Mouse (Mus musculus): Measurements from ENCODE around the gene Chil3.
"Not testable (repeated sequence)": the region's sequence is repeated elsewhere in the genome, so short reads cannot be mapped to it uniquely, and the experiment has no call there.

Chil3 gene

DNA sequence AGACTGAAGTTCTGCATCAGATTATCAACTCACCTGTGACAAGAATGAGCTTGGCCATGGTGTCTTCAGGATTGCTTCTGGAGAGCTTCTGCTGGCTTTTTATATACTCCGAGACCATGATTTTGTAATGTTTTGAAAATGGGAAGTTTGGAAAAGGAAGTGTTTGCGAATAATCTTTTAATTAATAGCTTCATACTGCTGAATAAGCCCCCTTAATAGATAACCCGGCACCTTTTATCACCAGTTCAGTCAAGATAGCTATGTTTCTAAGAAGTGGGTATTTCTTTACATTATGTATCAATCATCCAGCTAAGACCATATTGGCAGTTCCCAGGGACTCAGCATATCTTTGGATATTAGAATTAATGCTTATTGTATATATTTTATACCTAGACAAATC lies at the start of gene Chil3:
Gene Chil3 (minus strand): TSS at position 101 of the 400 bp plus-strand sequence.
- no peak for DNase-seq (ENCODE audit: low spot score)

DNA sequence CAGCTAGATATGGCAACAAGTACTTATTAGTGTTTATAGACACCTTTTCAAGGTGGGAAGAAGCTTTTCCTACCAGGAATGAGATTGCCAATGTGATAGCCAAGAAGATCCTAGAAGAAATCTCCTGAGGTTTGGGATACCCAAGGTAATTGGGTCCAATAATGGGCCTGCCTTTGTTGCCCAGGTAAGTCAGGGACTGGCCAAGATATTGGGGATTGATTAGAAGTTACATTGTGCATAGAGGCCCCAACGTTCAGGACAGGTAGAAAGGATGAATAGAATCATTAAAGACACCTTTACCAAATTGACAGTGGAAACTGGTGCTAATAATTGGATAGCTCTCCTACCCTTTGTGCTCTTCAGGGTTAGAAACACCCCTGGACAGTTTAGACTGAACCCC lies 30.7 kb upstream of the Chil3 start:
- DNase-seq (ENCODE audit: low spot score): not testable (repeated sequence)

DNA sequence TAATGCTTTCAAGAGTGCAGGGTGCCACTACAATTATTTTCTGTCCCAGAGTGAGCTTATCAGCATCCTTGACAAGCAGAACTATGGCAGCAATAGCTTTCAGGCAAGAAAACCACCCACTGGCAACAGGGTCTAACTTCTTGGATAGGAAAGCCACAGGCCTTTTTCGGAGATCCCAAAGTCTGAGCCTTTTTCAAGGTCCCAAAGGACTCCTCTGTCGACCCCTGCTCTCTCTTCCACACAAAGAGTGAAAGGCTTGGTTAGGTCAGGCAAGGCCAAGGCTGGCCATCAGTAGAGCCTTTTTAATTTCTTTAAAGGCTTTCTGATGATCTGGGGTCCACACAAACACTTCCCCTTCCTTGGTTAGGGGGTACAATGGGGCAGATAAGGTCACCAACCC lies 29.9 kb upstream of the Chil3 start:
- DNase-seq (ENCODE audit: low spot score): not testable (repeated sequence)

DNA sequence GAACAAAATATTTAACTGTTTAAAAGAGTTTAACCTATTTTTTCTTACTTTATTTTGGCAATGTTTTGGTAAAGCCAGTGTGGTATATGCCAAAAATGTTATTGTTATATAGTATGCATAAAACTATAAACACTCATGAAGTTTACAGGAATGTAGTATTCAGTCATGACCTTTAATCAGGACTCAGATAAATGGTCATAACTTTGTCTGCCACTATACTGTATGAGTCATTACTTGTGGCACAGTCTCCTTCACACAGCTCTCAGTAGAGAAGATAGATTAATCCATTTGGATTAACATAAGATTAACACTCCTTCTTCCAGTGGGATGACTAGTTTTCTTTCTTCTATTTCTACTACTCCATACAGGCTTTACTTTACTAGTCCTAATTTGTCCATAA lies 28.9 kb upstream of the Chil3 start:
- DNase-seq (ENCODE audit: low spot score): no peak

DNA sequence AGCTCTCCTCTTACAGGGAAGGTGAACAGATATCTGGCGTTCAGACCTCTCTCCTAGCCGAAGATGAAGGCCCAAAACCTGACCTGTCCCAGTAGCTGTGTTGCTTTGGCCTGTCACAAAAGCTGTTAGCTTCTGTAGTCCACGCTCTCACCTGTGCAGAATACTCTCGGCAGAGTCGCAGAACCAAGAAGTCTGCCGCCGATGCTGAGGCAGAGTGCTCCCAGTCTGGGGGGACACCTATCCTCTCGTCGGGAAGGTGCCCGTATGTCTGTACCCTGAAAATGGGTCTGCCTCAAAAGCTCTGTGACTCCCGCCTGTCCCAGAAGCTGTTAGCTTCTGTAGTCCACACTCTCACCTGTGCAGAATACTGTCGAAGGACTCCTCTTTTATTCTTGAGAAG lies 28.1 kb upstream of the Chil3 start:
- DNase-seq (ENCODE audit: low spot score): no peak

DNA sequence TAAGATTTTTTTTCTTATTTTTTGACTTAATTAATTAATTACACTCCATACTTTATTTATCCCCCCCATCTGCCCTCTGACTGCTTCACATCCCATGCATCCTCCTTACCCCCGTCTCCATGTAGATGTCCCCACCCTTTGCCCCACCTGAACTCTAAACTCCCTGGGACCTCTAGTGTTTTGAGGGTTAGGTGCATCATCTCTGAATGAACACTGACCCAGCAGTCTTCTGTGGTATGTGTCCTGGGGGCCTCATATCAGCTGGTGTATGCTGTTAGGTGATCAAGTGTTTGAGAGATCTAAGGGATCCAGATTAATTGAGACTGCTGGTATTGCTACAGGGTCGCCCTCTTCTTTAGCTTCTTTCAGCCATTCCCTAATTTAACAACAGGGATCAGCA lies 20.6 kb upstream of the Chil3 start:
- DNase-seq (ENCODE audit: low spot score): no peak

DNA sequence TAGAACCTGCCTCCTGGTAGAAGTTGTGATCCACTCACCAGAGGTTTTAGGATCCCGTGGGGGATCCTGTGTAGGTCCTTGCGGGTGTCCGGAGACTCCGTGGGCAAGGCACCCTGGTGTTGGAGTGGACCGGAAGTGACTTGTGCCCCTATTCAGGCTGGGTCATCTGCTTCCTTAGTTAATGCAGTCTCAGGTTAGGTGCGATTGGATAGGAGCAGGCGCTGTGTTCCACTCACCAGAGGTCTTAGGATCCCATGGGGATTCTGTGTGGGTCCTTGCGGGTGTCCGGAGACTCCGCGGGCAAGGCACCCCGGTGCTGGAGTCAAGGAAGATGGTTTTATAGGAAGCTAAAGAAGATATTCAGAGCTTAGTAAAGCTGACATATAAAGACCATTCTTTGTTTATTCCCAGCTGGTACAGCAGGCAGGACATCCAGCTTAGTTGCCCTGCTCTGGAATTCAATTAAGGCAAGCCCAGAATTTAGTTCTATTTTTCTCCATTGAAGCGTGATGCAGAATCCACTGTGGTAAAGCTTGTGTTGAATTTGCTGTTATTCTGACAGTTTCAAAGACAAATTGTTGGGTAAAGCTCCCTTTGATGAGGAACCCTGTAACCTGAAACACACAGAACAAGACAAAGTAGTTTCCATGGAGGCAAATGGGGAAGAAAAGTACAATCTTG lies 10.3 kb upstream of the Chil3 start:
- no peak for DNase-seq (ENCODE audit: low spot score)

DNA sequence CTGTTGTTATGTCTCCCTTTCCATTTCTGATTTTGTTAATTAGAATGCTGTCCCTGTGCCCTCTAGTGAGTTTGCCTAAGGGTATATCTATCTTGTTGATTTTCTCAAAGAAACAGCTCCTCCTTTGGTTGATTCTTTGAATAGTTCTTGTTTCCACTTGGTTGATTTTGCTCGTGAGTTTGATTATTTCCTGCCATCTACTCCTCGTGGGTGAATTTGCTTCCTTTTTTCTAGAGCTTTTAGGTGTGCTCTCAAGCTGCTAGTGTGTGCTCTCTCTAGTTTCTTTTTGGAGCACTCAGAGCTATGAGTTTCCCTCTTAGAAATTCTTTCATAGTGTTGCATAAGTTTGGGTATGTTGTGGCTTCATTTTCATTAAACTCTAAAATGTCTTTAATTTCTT lies 7.6 kb upstream of the Chil3 start:
- DNase-seq (ENCODE audit: low spot score): not testable (repeated sequence)

DNA sequence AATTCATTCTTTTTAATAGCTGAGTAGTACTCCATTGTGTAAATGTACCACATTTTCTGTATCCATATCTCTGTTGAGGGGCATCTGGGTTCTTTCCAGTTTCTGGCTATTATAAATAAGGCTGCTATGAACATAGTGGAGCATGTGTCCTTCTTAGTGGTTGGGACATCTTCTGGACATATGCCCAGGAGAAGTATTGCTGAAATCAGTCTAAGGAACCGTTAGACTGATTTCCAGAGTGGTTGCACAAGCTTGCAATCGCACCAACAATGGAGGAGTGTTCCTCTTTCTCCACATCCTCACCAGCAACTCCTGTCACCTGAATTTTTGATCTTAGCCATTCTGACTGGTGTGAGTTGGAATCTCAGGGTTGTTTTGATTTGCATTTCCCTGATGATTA lies 5.1 kb upstream of the Chil3 start:
- DNase-seq (ENCODE audit: low spot score): not testable (repeated sequence)

DNA sequence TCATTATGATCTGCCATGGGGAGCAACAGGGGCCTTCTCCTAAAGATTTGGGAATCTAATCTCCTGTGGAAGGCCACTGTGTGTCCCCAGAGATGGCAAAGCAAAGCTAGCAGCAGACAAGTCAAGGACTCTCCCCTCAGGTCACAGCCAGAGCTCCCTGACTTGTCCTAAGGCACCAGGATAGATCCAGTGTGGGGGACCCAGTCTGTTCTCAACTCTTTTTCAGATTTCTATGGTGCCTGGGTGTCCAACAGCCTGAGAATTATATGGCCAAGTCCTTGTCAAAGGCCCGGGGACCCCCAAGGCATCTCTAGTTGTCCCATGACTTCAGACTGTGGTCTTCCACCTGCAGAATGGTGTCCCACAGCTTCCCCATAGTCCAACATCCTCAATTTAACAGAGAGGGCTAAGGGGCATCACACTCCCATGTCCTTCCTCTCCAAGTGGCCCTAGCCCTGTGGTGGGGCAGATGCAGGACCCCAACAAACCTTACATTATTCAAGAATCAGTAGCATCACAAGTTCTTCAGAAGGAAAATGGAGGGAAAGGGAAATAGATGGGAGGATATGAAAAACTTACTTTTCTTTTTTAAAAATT lies 3.9 kb upstream of the Chil3 start:
- no peak for DNase-seq (ENCODE audit: low spot score)

DNA sequence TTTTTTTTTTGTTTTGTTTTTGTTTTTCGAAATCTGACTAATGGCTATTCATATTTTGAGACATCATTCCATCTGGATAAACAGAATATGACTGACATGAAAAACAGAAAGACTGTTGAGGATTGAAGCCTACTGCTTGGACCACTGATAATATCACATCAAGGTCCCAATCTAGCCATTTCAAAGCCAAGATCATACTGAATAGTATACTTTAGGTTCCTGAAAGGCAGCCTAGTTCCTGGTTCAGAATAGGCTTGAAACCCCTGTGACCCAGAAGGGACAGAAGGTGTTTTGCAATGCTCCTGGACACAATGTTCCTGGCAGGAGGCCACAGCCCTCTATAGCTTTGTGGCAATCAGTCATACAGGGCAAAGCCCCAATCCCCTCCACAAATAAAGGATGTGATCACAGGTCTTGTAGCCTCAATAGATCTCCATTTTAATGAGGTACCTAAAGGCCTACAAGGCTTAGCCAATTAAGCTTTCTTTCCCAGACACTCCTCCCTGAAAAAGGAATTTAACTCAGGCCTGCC lies 3.2 kb upstream of the Chil3 start:
- DNase-seq (ENCODE audit: low spot score): no peak

DNA sequence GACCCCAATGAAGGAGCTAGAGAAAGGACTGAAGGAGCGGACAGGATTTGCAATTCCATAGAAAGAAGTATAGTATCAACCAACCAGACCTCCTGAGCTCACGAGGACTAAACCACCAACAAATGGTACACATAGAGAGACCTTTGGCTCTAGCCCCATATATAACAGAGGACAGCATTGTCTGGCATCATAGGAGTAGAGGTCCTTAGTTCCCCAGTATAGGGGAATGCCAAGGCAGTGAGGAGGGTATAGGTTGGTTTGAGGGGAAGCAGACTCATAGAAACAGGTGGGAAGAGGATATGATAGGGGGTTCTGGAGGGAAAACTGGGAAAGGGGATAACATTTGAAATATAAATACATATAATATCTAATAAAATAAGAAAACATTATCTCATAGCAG lies 13.0 kb downstream of the Chil3 start:
- DNase-seq (ENCODE audit: low spot score): no peak

DNA sequence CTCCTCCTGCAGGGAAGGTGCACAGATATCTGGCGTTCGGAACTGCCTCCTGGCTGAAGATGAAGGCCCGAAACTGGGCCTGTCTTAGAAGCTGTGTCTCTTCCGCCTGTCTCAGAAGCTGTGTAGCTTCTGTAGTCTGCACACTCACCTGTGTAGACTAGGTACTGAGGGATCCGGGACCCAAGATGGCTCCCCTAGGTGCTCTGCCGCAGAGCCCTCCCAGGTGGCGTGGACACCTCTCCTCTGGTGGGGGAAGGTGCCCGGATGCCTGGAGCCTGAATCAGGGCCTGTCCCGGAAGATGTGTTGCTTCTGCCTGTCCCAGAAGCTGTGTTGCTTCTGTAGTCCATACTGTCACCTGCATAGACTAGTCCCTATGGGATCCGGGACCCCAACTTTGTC lies 23.3 kb downstream of the Chil3 start:
- DNase-seq (ENCODE audit: low spot score): no peak

DNA sequence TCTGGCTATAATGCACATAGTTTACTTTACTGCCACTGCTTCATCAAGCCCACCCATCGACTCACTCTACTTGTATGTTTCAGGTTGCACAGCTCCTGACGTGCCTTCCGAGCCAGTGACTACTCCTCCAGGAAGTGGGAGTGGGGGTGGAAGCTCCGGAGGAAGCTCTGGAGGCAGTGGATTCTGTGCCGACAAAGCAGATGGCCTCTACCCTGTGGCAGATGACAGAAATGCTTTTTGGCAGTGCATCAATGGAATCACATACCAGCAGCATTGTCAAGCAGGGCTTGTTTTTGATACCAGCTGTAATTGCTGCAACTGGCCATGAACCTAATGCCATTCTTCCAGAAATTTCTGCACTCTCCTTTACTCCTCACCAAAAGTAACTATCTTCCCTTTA lies 35.7 kb downstream of the Chil3 start:
- no peak for DNase-seq (ENCODE audit: low spot score)

DNA sequence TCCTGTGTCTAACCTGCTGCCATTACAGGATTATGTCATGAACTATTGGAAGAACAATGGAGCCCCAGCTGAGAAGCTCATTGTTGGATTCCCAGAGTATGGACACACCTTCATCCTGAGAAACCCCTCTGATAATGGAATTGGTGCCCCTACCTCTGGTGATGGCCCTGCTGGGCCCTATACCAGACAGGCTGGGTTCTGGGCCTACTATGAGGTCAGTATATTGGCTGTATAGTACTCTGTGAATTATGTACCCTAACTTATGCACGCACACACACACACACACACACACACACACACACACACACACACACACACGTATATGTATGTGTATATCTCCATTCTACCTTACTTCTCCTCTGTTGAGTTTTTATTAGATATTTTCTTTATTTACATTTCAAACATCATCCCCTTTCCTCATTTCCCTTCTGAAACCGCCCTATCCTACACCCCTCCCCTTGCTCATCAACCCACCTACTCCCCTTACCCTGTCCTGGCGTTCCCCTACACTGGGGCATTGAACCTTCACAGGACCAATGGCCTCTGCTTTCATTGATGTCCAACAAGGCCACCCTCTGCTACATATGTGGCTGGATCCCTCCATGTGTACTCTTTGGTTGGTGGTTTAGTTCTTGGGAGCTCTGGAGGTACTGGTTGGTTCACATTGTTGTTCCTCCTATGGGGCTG lies 38.4 kb downstream of the Chil3 start:
- no peak for DNase-seq (ENCODE audit: low spot score)

DNA sequence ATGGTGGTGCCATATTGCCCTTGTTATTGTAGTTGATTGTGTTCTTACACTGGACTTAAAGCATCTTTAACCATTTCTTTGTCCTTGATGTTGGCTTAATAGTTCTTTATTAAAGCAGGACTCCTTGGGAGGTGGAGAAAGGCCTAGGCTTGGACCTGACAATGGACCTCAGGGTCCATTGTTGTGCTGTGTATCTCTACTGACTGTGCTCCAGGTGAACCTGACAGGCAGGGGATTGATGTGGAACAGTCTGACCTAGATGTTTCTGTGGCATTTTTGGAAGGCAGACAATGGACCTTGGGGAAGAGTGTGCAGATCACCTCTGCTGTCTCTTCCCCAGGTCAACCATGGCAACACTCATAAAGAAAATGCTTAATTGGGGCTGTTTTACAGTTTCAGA lies 40.4 kb downstream of the Chil3 start:
- DNase-seq (ENCODE audit: low spot score): no peak

DNA sequence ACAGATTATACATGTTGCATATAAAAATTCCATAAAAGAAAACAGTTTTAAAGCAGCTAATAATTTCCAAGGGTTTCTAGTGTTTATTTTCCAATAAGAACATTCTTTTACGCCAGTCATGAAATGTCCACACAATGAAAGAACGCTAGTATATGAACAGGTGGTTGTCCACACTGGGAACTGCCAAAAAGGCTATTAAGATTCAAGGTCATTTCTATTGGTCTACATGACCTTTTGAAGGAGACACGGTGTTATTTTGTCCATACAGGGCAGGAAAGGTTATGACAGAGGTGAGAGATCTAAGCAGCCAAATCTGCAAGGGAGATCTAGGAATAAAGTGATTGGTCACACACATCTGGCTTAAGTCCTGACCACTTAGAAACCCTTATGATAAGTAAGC lies 54.4 kb downstream of the Chil3 start, which contains the start of gene Chia1:
Gene Chia1 (plus strand): TSS at position 301 of the 400 bp plus-strand sequence.
- DNase-seq (ENCODE audit: low spot score): no peak
